Mouse (Mus musculus) E14TG2a.4 (cell line): Measurements from ENCODE around the gene Sectm1a.

Source experiments
- CTCF ChIP-seq: conservative IDR thresholded peaks from 2 replicates; pipeline ENCODE4 v1.5.1; 2014; ENCODE audit warnings: low read length
- POU5F1 ChIP-seq: IDR thresholded peaks from 2 replicates; pipeline ENCODE4 v1.6.1; 2014; ENCODE audit warnings: low read length, borderline replicate concordance

DNA sequence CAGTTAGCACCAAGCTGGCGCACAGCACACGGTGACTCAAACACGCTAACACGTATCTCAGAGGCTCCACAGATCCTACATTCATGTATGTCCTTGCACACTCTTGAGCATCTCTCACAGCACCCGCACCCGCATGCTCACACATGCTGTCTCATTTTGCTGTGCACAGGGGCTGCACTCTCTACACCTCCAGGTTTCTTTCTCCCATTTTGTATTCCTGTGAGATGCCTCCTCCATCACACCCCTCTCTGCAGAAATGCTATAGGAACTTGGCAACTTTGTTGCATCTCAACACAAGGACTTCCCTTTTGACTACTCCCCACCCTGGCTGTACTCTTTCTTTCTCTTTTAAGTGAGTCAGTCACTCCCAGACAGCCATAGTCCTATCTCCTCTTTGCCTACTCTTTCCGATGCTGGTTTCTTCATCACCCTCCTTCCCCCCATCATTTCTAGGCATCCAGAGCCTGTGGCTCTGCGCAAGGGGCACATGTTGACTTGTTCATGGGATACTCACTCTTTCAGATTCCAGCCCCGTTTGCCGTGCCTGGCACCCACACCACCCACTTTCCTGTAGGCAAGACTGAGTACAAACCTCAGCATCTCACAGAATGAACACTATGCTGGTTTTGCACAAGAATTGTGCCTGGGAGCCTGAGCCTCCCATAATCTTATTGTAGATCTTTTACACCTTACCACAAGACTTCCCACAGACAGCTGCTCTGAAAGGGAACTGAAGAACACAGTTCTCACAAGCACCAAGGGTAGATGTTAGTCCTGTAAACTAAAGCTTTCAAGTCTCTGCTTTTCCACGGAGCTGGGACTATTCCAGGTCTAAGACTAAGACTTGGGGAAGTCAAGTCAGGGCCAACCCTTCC lies 42.4 kb downstream of the Sectm1a start:
- TF ChIP-seq CTCF (no peak), POU5F1 (no peak)
